Mouse (Mus musculus) testis, adult 2 months (tissue): ENCODE data around the gene Kit.

Source experiments
- CTCF ChIP-seq: fragments of 200-500 bp; IDR thresholded peaks from 2 replicates; pipeline ENCODE4 v1.5.1; 2012; ENCODE audit warnings: low read depth, mild to moderate bottlenecking, inconsistent platforms, low read length, moderate library complexity; ENCODE audit not compliant: control insufficient read depth, insufficient read depth, insufficient replicate concordance
- POLR2A ChIP-seq: fragments of 200-500 bp; IDR thresholded peaks from 2 replicates; pipeline ENCODE4 v1.6.1; 2012; ENCODE audit warnings: low read depth, mild to moderate bottlenecking, inconsistent platforms, low read length, moderate library complexity; ENCODE audit not compliant: control insufficient read depth

GRCm38 (mm10) chr5:75662466-75662865, 87.8 kb downstream of the Kit start:
- TF ChIP-seq CTCF (no peak), POLR2A (no peak)
